Mouse (Mus musculus) frontal cortex, adult (tissue): ENCODE measurements at regions not wholly inside any gene's neighbourhood (a gene's known extent, or its start where the extent isn't known, plus 50 kb on each side); places are given as distances from the start of the nearest gene placed in this dataset.

ENCODE experiments used
- ATAC-seq: cut with Nextera tagmentation; 2 replicates; pipeline ENCODE4 v1.9.2; 2017; ENCODE audit warnings: mild to moderate bottlenecking, moderate library complexity, mixed read lengths; ENCODE audit not compliant: low TSS enrichment

GRCm38 (mm10) chr1:4672344-4672743 lies 135.3 kb upstream of the Gm37988 start:
- ATAC-seq, result no peak

DNA sequence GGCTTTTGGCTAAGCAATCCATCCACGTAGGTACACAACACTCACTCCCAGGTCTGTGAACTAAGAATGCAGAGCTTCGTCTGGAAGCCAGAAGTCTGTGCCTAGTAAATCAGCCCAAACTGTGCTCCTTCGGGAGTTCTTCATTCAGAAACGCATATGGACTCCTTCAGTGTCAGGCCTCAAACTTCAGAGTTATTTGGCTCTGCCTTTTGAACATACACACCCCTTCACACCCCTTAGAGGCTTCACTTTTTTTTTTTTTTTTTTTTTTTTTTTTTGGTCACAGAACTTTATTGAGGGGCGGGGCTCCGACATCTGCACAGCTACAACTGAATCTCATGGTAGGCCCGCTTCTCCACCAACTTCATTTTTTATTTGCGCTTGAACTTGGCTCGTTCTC lies 120.1 kb upstream of the Gm37988 start:
- no peak for ATAC-seq

- no peak for ATAC-seq
Observed at GRCm38 (mm10) chr1:4689096-4689495, 118.6 kb upstream of the Gm37988 start.

DNA sequence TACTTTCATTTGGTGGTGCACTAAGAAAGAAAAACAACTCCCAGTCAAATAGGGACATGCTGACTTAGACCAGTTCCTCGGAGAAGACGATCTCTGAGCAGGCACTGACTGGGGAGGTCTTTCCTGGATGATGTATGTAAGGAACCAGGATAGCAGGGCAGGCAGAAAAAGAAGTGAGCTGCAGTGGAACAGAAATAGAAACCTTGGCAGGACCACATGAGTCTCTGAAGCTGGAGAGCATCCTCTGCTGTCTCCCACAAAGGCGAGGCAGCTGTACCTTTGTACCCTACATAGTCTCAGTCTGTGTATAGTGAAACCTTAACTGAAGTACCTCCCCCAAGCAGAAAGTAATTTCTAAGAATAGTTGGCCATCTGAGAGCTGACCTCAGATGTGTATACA lies 104.4 kb upstream of the Gm37988 start:
- ATAC-seq, result peak; percentile 99

DNA sequence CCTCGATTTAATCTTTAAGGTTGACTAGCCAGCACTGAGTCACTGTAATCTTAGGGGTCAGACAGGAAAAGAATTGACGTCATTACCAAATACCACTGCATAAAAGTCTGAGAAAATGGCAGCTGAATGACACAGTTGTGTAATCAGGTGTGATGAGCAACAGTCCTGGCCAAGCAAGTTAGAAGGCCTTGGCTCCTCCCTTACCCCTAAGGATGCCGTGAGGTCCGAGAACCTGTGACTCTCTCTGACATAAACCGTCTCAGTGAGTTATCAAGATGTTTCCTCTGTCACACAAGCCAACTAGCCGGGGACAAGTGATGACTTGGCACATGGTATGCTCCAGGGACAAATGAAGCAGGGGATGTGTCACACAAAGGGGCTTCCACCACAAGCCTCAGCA lies 101.5 kb upstream of the Gm37988 start:
- no peak for ATAC-seq

- ATAC-seq, result peak; percentile 83
Observed at GRCm38 (mm10) chr1:4722333-4722931, 85.3 kb upstream of the Gm37988 start.
